Mouse (Mus musculus) thymus, adult 18-20 months (tissue): ENCODE measurements at regions not wholly inside any gene's neighbourhood (a gene's known extent, or its start where the extent isn't known, plus 50 kb on each side); places are given as distances from the start of the nearest gene placed in this dataset.
A peak's percentile ranks its signal among the peaks of the same experiment; 100 is the strongest.

ENCODE experiments used
- DNase-seq, 2 experiments: peaks; one replicate each; pipeline ENCODE4 v3.0.0; 2022; ENCODE audit warnings: mixed read lengths in 2 of 2

DNA sequence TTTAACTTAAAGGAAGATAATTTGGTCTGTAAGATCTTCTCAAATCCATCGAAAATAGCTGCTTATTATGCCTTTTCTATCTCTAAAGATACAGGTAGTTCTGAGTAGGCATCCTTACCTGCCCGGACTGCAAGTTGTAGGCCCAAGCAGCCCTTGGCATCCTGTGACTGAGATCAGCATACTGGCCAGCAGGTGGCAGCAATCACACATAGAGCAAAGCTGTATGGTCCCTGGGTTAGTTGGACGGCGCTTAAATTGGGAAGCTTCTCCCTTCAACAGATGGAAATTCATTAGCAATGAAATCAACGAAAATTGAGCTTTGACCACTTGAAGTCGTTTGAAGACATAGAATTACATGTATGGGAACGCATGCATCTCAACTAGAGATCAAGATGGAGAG lies 61.0 kb downstream of the Ccng2 start:
- peak; percentile 29 to 30 for DNase-seq

DNA sequence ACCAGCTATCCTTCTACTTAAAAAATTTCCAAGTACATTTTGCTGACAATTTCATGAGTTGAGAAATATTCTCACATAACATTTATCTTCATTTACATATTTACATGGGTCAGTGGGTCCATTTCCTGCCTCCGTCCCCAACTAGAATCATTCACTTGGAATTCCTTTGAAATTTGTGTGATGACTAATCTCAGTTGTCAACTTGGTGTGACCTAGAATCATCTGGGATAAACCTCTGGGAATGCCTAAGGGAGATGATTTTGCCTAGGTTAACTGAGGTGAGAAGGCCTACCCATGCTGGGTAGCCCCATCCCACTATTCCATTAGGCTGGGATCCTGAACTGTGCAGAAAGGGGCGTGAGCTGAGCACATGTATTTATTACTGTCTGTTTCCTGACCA lies 63.8 kb downstream of the Ccng2 start:
- no peak for DNase-seq

DNA sequence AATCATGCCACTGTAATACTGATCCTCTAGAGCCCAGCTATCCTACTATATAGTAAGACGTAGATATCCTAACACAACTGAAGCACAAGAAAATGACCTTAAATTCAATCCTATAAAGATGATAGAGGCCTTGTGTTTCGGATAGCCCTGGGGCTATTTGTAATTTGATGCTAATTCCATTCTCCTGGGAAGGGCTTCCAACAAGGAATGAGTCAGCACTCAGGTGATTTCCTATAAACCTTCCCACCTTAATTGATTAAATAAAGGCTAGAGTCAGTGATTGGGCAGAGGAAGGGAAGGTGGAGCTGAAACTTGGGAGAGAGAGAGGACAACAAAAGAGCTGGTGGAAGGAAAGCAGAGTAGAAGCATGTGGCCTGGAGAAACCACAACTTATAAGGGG lies 86.0 kb downstream of the Ccng2 start:
- DNase-seq = no peak
